Mouse (Mus musculus) right cerebral cortex, postnatal 25 days (tissue): ENCODE data around the gene Gfra1.

ENCODE experiments used
- DNase-seq: peaks from one replicate; pipeline ENCODE4 v3.0.0; 2022

The Gfra1 gene

GRCm38 (mm10) chr19:58388851-58389447, 66.8 kb downstream of the Gfra1 start:
- DNase-seq = no peak

GRCm38 (mm10) chr19:58383273-58383672, 72.4 kb downstream of the Gfra1 start:
- no peak for DNase-seq

- DNase-seq = no peak
Observed at GRCm38 (mm10) chr19:58382535-58382934, 73.2 kb downstream of the Gfra1 start.

GRCm38 (mm10) chr19:58377969-58378368, 77.7 kb downstream of the Gfra1 start:
- DNase-seq = no peak

- no peak for DNase-seq
Observed at GRCm38 (mm10) chr19:58376675-58377102, 79.0 kb downstream of the Gfra1 start.

GRCm38 (mm10) chr19:58374648-58375047, 81.1 kb downstream of the Gfra1 start:
- DNase-seq = no peak

GRCm38 (mm10) chr19:58374155-58374554, 81.6 kb downstream of the Gfra1 start:
- no peak for DNase-seq

GRCm38 (mm10) chr19:58368513-58368912, 87.2 kb downstream of the Gfra1 start:
- DNase-seq = no peak

- DNase-seq = no peak
Observed at GRCm38 (mm10) chr19:58364688-58365087, 91.0 kb downstream of the Gfra1 start.

GRCm38 (mm10) chr19:58360982-58361381, 94.7 kb downstream of the Gfra1 start:
- DNase-seq = no peak

GRCm38 (mm10) chr19:58358063-58358462, 97.6 kb downstream of the Gfra1 start:
- no peak for DNase-seq

- DNase-seq = no peak
Observed at GRCm38 (mm10) chr19:58353953-58354352, 101.8 kb downstream of the Gfra1 start.

GRCm38 (mm10) chr19:58353260-58353870, 102.3 kb downstream of the Gfra1 start:
- no peak for DNase-seq

GRCm38 (mm10) chr19:58349890-58350408, 105.8 kb downstream of the Gfra1 start:
- DNase-seq = no peak

GRCm38 (mm10) chr19:58345137-58345536, 110.6 kb downstream of the Gfra1 start:
- DNase-seq = no peak

GRCm38 (mm10) chr19:58341351-58341750, 114.4 kb downstream of the Gfra1 start:
- DNase-seq = no peak

- DNase-seq = no peak
Observed at GRCm38 (mm10) chr19:58340221-58340620, 115.5 kb downstream of the Gfra1 start.

GRCm38 (mm10) chr19:58336802-58337201, 118.9 kb downstream of the Gfra1 start:
- no peak for DNase-seq

- DNase-seq = no peak
Observed at GRCm38 (mm10) chr19:58335585-58336530, 119.9 kb downstream of the Gfra1 start.

GRCm38 (mm10) chr19:58329305-58329704, 126.4 kb downstream of the Gfra1 start:
- DNase-seq = no peak

GRCm38 (mm10) chr19:58328014-58328413, 127.7 kb downstream of the Gfra1 start:
- DNase-seq = no peak

- DNase-seq = no peak
Observed at GRCm38 (mm10) chr19:58316474-58316873, 139.2 kb downstream of the Gfra1 start.

GRCm38 (mm10) chr19:58315681-58316080, 140.0 kb downstream of the Gfra1 start:
- no peak for DNase-seq
